Mouse (Mus musculus): ENCODE data around the gene Acat3. TPM values are rescaled to one million over a fixed set of nuclear protein-coding genes. Genes with fewer than 3 reads are reported as not detected.
A peak's percentile ranks its signal among the peaks of the same experiment; 100 is the strongest.
"Not testable (repeated sequence)": the region's sequence is repeated elsewhere in the genome, so short reads cannot be mapped to it uniquely, and the experiment has no call there.

Acat3 gene
- polyA plus RNA-seq, 1 experiment from 2014 or later, result 1.3 TPM

DNA sequence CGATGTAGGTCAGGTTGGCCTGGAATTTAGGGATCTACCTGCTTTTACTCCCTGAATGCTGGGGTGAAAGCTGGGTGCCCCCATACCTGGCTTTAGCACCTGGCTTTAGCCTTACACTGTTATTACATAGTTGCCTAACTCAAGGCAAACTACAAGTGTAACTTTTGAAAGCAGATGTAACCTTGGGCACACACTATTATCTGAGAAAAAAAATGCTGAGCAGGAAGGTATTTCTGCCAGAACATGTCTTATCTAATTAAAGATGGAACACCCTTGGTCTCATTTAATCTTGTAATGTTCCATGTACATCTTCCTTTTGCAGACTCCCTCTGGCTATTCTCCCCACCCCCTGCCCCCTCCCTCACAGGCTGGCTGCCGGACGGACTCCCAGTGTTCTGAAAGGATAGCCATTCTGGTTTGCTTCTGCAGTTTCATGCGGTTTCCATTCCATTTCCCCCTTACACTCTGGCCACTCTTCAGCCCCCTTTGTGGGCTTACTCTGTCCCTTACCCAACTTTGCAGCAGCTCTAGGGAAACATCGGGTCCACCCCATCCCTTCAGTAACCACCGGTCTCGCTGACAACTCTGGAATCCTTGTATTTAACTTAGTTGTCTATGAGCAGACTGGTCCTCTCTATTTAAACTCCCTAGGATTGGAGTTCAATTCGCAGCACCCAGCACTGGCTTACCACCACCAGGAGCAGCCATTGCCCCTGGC lies 1.3 kb upstream of the Acat3 start:
- H3K9me3 ChIP-seq, result no peaks in the 10 kb centered on the region
- peaks cover 48% of the 10 kb centered on the region for H3K36me3 ChIP-seq (replicated peaks)
- 80% methylated on average over 8 of the region's 8 CpGs for WGBS
- peaks cover 11% of the 10 kb centered on the region for H3K4me1 ChIP-seq
- no peak overlapping the region for H3K27ac ChIP-seq (replicated peaks)
- H3K4me3 ChIP-seq, result no peak overlapping the region
- H3K27me3 ChIP-seq (replicated peaks; ENCODE audit: low read depth, poor library complexity, severe bottlenecking), result no peaks in the 10 kb centered on the region
- no peak for DNase-seq (ENCODE audit: low spot score)

DNA sequence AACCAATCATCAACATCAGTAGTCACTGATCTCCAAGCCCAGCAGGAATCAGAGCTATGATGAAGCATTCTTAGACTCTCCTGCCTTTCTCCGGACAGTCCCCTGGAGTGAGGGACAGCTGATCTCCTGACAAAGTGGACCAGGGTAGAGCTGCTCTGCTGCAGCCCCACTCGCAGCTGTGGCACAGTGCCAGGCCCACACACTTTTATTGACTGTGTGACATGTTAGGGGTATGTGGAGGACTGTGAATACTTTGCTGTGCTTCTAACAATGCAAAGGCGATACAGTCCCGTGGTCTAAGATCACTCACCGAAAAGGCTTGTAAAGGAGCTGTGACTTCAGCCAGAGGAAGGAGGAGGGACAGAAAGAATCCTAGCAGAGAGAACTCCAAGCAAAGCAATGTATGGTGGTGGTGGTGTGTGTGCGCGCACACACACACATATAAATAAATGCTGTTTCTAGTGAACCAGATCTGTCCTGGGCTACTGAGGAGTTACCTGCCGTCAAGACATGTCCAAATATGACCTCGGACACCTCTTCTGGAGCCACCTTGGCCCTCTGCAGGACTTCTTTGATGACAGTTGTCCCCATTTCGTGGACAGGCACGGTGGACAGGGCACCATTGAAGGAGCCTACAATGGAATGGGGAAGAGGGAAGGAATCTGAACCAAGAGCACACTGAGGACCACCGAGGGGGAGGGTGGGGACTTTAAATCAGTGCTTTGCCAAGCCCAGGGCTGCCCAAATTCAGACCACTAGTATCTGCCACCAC lies 837 bp downstream of the Acat3 start:
- peaks cover 27% of the 10 kb centered on the region for H3K36me3 ChIP-seq (replicated peaks)
- H3K27ac ChIP-seq (replicated peaks); H3K27me3 ChIP-seq (replicated peaks; ENCODE audit: low read depth, poor library complexity, severe bottlenecking); H3K9me3 ChIP-seq; DNase-seq (ENCODE audit: low spot score): not testable (repeated sequence)
- 60% methylated on average over 3 of the region's 12 CpGs for WGBS
- H3K4me3 ChIP-seq, result peak overlapping the region; percentile 48
- H3K4me1 ChIP-seq, result peaks cover 11% of the 10 kb centered on the region

DNA sequence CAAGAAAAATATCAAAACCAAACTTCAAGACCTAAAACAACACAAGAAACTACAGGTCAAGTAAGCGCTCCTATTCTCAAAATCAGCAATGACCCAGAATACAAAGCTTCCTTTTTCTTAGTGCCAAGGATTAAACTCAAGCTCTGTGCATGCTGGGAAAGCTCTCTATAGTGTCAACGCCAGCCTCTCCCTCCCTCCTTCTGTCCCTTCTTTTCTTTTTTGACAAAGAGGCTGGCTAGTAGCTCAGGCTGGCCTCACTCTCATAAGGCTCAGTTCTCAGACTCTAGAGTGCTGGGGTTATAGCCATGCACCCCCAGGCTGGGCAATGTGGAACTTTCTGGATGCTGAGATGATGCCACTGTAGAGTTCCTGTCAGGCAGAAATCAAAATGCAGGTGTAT lies 2.3 kb downstream of the Acat3 start:
- no peaks in the 10 kb centered on the region for H3K27me3 ChIP-seq (replicated peaks; ENCODE audit: low read depth, poor library complexity, severe bottlenecking)
- peaks cover 11% of the 10 kb centered on the region for H3K4me1 ChIP-seq
- peaks cover 13% of the 10 kb centered on the region for H3K36me3 ChIP-seq (replicated peaks)
- H3K4me3 ChIP-seq, result no peak overlapping the region
- WGBS, result 52% methylated on average over 2 of the region's 2 CpGs
- H3K27ac ChIP-seq (replicated peaks), result no peak overlapping the region
- DNase-seq (ENCODE audit: low spot score), result no peak
- no peaks in the 10 kb centered on the region for H3K9me3 ChIP-seq

DNA sequence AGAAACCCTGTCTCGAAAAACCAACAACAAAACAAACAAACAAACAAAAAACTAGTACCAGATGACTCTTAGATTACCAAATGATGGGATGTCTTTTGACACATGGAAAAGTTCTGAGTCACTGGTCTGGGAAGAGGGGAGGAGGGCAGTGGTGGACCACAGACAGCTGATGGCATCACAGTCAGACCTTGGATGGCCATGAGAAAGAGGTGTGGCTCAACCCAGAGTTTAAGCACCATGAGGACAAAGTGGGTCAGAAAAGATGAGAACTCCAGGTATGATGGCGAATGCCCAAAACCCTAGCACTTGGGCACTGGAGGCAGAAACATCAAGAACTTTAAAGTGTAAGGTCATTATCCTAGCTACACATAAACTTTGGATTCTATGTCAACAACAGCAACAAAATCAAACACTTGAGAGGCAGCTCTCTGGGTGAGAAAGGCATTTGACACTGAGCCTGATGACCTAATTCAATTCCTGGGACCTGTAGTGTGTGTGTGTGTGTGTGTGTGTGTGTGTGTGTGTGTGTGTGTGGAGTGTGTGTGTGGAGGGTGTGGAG lies 2.9 kb downstream of the Acat3 start:
- H3K36me3 ChIP-seq (replicated peaks), result peaks cover 7% of the 10 kb centered on the region
- no peaks in the 10 kb centered on the region for H3K27me3 ChIP-seq (replicated peaks; ENCODE audit: low read depth, poor library complexity, severe bottlenecking)
- DNase-seq (ENCODE audit: low spot score), result no peak
- no peak overlapping the region for H3K4me3 ChIP-seq
- no peaks in the 10 kb centered on the region for H3K9me3 ChIP-seq
- peaks cover 11% of the 10 kb centered on the region for H3K4me1 ChIP-seq
- WGBS, result 85% methylated on average over 2 of the region's 2 CpGs
- no peak overlapping the region for H3K27ac ChIP-seq (replicated peaks)

DNA sequence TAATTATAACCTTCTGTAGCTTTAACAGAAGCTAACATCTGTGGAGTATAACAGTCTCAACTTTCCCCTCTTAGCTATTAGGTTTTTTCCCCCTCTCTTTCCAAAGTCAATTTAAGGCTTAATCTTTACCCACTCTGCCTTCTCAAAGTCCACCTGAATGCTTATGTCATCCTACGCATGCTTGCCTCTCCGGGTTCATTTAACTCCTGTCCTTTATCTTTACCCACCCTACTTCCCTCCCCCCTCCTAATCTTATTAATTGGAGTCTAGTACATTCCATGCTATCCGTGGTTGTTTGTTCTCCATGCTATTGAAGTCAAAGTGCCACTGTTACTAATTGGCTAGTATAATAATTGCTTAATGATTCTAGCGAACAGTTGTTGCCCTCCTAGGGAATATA lies 4.7 kb downstream of the Acat3 start:
- WGBS, result 61% methylated on average over 4 of the region's 4 CpGs
- Histone ChIP-seq H3K4me1 (peaks cover 9% of the 10 kb centered on the region), H3K9me3 (no peaks in the 10 kb centered on the region), H3K36me3 (replicated peaks) (peaks cover 3% of the 10 kb centered on the region), H3K4me3 (no peak overlapping the region), H3K27me3 (replicated peaks; ENCODE audit: low read depth, poor library complexity, severe bottlenecking) (no peaks in the 10 kb centered on the region), H3K27ac (replicated peaks) (no peak overlapping the region)
- DNase-seq (ENCODE audit: low spot score), result no peak

DNA sequence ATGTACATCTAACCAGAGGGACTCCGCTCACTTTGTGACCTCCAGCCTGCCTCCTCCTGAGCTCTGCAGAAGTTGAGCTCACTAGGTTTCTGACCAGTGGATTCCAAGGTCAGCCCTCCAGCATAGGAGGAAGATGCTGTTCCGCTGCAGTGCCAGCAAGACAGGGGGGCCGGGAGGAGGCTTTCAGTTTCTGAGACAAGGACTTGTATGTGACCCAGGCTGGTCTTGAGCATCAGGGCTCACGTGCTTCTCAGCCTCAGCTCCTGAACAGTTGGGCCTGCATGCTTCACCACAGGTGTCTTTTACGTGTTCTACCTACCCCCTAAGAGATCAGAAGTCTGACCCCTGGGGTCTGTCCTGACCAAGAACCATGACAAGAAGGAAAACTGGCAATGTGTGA lies 8.8 kb downstream of the Acat3 start:
- not testable (repeated sequence) for H3K4me3 ChIP-seq; H3K4me1 ChIP-seq; H3K27ac ChIP-seq (replicated peaks); H3K9me3 ChIP-seq; H3K27me3 ChIP-seq (replicated peaks; ENCODE audit: low read depth, poor library complexity, severe bottlenecking); DNase-seq (ENCODE audit: low spot score)
- H3K36me3 ChIP-seq (replicated peaks), result peaks cover 18% of the 10 kb centered on the region
- WGBS, result 87% methylated on average over 5 of the region's 5 CpGs

DNA sequence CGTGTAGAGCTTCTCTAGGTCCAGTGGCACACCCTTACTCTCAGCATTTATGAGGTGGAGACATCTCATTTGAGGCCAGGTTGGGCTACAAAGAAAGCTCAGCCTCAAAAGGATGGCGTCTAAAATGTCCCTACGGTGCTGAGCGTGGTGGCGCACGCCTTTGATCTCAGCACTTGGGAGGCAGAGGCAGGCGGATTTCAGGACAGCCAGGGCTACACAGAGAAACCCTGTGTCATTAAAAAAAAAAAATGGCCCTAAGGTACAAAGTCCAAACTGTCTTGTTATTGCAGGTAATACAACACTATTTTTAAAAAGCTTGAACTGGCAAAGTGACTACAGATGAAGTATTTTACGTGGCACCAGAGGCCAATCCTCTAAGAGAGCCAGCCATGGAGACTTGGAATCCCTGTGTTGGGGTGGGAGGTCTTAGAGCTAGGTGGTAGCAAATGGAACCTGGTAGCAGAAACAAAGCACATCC lies 14.7 kb downstream of the Acat3 start:
- WGBS, result 88% methylated on average over 8 of the region's 8 CpGs
- no peaks in the 10 kb centered on the region for H3K27me3 ChIP-seq (replicated peaks; ENCODE audit: low read depth, poor library complexity, severe bottlenecking)
- no peaks in the 10 kb centered on the region for H3K9me3 ChIP-seq
- peaks cover 73% of the 10 kb centered on the region for H3K36me3 ChIP-seq (replicated peaks)
- no peak for DNase-seq (ENCODE audit: low spot score)
- H3K27ac ChIP-seq (replicated peaks), result no peak overlapping the region
- no peaks in the 10 kb centered on the region for H3K4me1 ChIP-seq
- H3K4me3 ChIP-seq, result no peak overlapping the region

DNA sequence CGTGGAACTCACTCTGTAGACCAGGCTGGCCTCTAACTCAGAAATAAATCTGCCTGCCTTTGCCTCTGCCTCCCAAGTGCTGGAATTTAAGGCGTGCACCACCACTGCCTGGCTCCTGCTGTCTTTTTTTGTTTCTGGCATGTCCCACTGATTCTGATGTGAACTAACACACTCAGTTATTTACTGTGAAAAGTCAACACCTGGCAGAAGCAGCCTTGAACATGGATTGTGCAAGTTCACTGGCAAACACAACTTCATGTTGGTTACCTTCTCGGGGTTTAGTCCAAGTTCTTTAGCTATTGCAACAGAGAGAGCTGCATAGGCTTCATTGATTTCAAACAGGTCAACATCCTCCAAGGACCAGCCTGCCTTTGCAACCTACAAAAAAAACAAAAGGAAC lies 15.4 kb downstream of the Acat3 start:
- Histone ChIP-seq H3K36me3 (replicated peaks) (peaks cover 80% of the 10 kb centered on the region), H3K27me3 (replicated peaks; ENCODE audit: low read depth, poor library complexity, severe bottlenecking) (no peaks in the 10 kb centered on the region), H3K27ac (replicated peaks) (no peak overlapping the region), H3K9me3 (no peaks in the 10 kb centered on the region), H3K4me1 (no peaks in the 10 kb centered on the region), H3K4me3 (no peak overlapping the region)
- no peak for DNase-seq (ENCODE audit: low spot score)
- WGBS, result 89% methylated on average over 3 of the region's 3 CpGs

DNA sequence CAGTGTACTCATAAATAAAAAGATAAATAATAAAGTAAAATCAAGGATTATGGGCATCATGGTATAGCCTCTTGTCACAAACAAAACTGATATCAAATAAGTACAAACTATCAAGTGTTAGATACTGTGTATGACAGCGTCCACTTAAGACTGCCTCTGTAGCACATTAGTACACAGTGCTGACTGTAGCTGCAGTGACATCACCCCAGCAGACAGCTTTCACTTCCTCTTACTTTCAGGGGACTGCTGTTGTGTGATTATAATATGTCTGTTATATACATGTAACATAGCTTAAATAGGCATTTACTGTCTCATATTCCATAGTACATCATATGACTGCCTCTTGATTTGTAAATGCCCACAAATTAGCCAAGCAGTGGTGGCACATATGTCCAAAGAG lies 19.3 kb downstream of the Acat3 start:
- 91% methylated on average over 1 of the region's 1 CpGs for WGBS
- H3K4me3 ChIP-seq, result no peak overlapping the region
- peaks cover 10% of the 10 kb centered on the region; the same call in 1 of the 2 replicates for H3K4me1 ChIP-seq
- no peak for DNase-seq (ENCODE audit: low spot score)
- no peaks in the 10 kb centered on the region for H3K27me3 ChIP-seq (replicated peaks; ENCODE audit: low read depth, poor library complexity, severe bottlenecking)
- no peak overlapping the region for H3K27ac ChIP-seq (replicated peaks)
- no peaks in the 10 kb centered on the region for H3K9me3 ChIP-seq
- H3K36me3 ChIP-seq (replicated peaks), result peaks cover 84% of the 10 kb centered on the region

DNA sequence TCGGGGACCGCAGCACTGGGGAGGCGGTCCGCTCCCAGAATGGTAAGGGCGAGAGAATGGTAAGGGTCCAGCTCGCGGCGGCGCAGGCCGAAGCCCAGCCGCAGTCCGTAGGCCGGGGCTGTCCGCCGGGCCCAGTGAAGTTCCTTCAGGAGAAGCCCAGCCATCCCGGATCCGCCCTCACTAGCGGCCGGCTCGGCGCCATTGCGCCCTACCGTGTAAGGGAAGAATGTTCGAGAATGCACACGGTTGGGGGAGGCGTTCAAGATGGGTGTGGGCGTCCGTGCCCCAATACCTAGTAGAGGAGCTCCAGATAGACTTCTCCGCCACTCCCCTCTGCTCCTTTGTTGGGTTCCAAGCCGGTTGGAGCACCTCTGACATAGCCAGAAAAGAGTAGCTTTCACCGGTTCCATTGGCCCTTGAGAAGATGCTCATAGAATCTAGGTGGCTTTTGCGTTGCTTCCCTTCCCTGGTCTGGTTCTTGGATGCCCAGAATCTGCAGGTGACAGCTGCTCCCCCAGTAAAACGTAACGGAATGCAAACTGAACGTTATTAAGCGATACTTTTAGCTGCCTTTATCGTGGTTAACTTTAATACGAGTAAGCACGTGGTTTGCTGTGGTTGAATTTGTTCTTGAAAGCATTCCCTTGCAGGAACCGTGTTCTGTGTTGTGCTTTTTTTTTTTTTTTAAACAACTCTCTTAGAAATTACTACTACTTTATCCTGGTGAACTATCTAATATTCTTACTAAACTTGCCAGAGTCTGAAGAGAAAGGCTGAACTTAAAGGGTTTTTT lies 23.6 kb downstream of the Acat3 start:
- no peak for DNase-seq (ENCODE audit: low spot score)
- peaks cover 68% of the 10 kb centered on the region for H3K36me3 ChIP-seq (replicated peaks)

DNA sequence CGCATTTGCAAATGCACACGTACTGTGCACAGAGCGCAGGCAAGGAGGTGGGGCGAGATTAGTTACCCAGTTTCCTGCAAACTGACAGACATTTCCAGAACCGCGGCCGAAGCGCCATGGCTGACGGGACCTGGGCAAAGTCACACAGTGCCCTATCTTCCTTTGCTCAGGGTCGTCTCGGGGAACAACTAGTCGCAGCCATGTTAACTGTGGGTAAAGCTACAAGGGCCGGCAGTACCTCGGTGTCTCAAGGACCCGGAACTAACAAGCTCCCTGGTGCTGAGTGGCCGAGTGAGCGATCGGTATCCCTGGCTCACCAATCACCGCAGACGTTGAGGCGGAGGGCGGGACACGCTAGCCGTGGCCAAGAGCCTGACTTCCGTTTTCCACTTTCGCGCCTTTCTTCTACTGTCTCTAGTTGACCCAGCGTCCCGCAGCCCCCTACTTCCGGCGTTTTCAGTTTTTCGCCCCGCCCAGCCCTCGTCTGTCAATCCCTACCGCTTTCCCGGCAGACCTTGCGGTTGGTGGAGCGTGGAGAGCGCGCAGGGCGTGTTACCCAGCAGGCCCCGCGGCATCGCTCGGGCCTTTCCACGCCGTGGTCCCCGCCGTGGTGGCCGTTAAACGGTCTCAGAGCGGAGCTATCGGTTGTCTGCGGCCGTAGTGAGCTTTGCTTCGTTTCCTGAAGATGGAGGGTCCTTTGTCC lies 24.4 kb downstream of the Acat3 start, which contains the start of gene Mrpl18:
Mrpl18 (minus strand) TSS at position 465 of the 703 bp plus-strand sequence.
- peaks cover 13% of the 10 kb centered on the region for H3K4me1 ChIP-seq
- DNase-seq (ENCODE audit: low spot score), result peak; percentile 99
- peak within 1 kb of the TSS; percentile 98 for H3K27ac ChIP-seq (replicated peaks)
- no peaks in the 10 kb centered on the region for H3K27me3 ChIP-seq (replicated peaks; ENCODE audit: low read depth, poor library complexity, severe bottlenecking)
- no peaks in the 10 kb centered on the region for H3K9me3 ChIP-seq
- under 1% methylated on average over 56 of the region's 56 CpGs for WGBS
- H3K36me3 ChIP-seq (replicated peaks), result peaks cover 68% of the 10 kb centered on the region
- H3K4me3 ChIP-seq, result peak within 1 kb of the TSS; percentile 97

More for the DNA sequence above, 23.6 kb downstream of the Acat3 start:
- Histone ChIP-seq H3K27me3 (replicated peaks; ENCODE audit: low read depth, poor library complexity, severe bottlenecking) (no peaks in the 10 kb centered on the region), H3K4me3 (peak overlapping the region; percentile 97), H3K9me3 (no peaks in the 10 kb centered on the region), H3K27ac (replicated peaks) (peak overlapping the region; percentile 98), H3K4me1 (peaks cover 13% of the 10 kb centered on the region)
- under 1% methylated on average over 40 of the region's 40 CpGs for WGBS

DNA sequence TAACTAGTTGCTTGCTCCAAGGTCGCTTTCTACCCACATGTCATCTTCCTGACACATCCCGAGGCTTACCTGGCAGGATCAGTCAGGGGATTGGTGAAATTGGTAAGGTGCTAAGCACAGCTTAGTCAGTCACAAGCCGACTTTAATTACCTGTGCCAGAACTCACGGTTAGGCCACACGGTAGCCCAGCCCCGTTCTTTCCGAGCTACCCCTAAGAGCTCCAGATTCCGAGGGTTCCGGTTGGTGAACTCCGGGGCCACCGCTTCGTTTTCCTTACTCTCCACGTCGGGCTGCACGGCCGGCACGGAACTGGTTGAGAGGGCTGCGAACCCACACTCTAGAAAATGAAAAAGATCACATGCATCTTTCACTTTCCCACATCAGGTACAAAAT lies 24.9 kb downstream of the Acat3 start, which contains the start of gene Tcp1:
Tcp1 (plus strand) TSS at position 214 of the 393 bp plus-strand sequence.
- WGBS, result 1% methylated on average over 18 of the region's 18 CpGs
- peaks cover 13% of the 10 kb centered on the region for H3K4me1 ChIP-seq
- DNase-seq (ENCODE audit: low spot score), result no peak
- peak within 1 kb of the TSS; percentile 97 for H3K4me3 ChIP-seq
- peaks cover 68% of the 10 kb centered on the region for H3K36me3 ChIP-seq (replicated peaks)
- no peaks in the 10 kb centered on the region for H3K27me3 ChIP-seq (replicated peaks; ENCODE audit: low read depth, poor library complexity, severe bottlenecking)
- H3K27ac ChIP-seq (replicated peaks), result peak within 1 kb of the TSS; percentile 98
- no peaks in the 10 kb centered on the region for H3K9me3 ChIP-seq
